9 mouse cellular contexts compared by ENCODE assay signal in genomic region chr11:69604347-69604746, GRCm38 (mm10). TPM values are rescaled to one million over a fixed set of nuclear protein-coding genes. Genes with fewer than 3 reads are reported as not detected.
DNase-seq lines count a peak whose midpoint lies in the region; ATAC-seq and TF ChIP-seq lines count a peak whose summit lies in the region.
"Had no signal": no experiment of that assay in that cellular context is flagged by ENCODE, and none has a peak within 500 bp of the region (broad histone marks: within the 10 kb centered on the region; RNA-seq: fewer than 3 reads in every experiment).

No protein-coding gene starts in this region.

- H3K27me3 ChIP-seq in heart, embryonic 12.5 days (replicated peaks): no peaks in the 10 kb centered on the region
- H3K27me3 ChIP-seq in G1E (ENCODE audit: insufficient read depth, low read length): no peaks in the 10 kb centered on the region
- no peaks in the 10 kb centered on the region for H3K27me3 ChIP-seq in forebrain, postnatal 0 days (ENCODE audit: insufficient read depth, low read length)
- peaks cover 2% of the 10 kb centered on the region; the same call in 1 of the 2 replicates for H3K27me3 ChIP-seq in liver, embryonic 16.5 days (ENCODE audit: control insufficient read depth, insufficient read depth, low read depth, low read length)
- peaks cover 6% of the 10 kb centered on the region; the same call in 1 of the 2 replicates for H3K27me3 ChIP-seq in thymus, adult 2 months (ENCODE audit: control insufficient read depth, insufficient read depth, low read length)

- peak overlapping the region; percentile 68; the same call in 1 of the 2 replicates for H3K27ac ChIP-seq in heart, embryonic 12.5 days (ENCODE audit: poor library complexity, severe bottlenecking)
- H3K27ac ChIP-seq in forebrain, postnatal 0 days (ENCODE audit: low read depth, low read length): peak overlapping the region; percentile 81
- H3K27ac ChIP-seq in liver, embryonic 16.5 days (ENCODE audit: low read length): no peak overlapping the region; the same call in 1 of the 2 replicates
- no peak overlapping the region for H3K27ac ChIP-seq in thymus, adult 2 months (ENCODE audit: control insufficient read depth, insufficient read depth, low read length)

- TF ChIP-seq CTCF in G1E (IDR thresholded peaks at IDR 0.05; ENCODE audit: low read depth, low read length): no peak
- no peak for TF ChIP-seq CTCF in forebrain, postnatal 0 days (IDR thresholded peaks at IDR 0.05; ENCODE audit: low read depth)
- no peak for TF ChIP-seq CTCF in thymus, adult 2 months (IDR thresholded peaks at IDR 0.05; ENCODE audit: borderline replicate concordance, control insufficient read depth, extremely low read depth, insufficient read depth, low read length, poor library complexity)

- TF ChIP-seq POLR2A in thymus, adult 2 months (IDR thresholded peaks at IDR 0.05; ENCODE audit: control insufficient read depth, extremely low read depth, insufficient read depth, low read length, poor library complexity): no peak

- H3K4me1 ChIP-seq in heart, embryonic 12.5 days (replicated peaks): peaks cover 66% of the 10 kb centered on the region
- H3K4me1 ChIP-seq in G1E (ENCODE audit: insufficient read depth, low read depth, low read length): peaks cover 93% of the 10 kb centered on the region
- peaks cover 15% of the 10 kb centered on the region for H3K4me1 ChIP-seq in forebrain, postnatal 0 days (ENCODE audit: insufficient read depth)
- peaks cover 70% of the 10 kb centered on the region for H3K4me1 ChIP-seq in liver, embryonic 16.5 days (ENCODE audit: control insufficient read depth, low read depth, low read length)
- H3K4me1 ChIP-seq in thymus, adult 2 months (replicated peaks; ENCODE audit: control insufficient read depth, insufficient read depth, low read length): peaks cover 17% of the 10 kb centered on the region

- ATAC-seq in heart, embryonic 12.5 days (ENCODE audit: insufficient number of reproducible peaks, low FRiP score): no peak
- no peak for ATAC-seq in G1E (ENCODE audit: extremely low read depth, insufficient number of reproducible peaks, low FRiP score, poor library complexity, severe bottlenecking)
- no peak; the same call in 1 of the 2 replicates for ATAC-seq in forebrain, postnatal 0 days
- no peak for ATAC-seq in liver, embryonic 16.5 days (ENCODE audit: low read depth)

- peak overlapping the region; percentile 59 for H3K4me3 ChIP-seq in heart, embryonic 12.5 days
- H3K4me3 ChIP-seq in G1E (ENCODE audit: low read depth, low read length): peak overlapping the region; percentile 80
- H3K4me3 ChIP-seq in forebrain, postnatal 0 days (ENCODE audit: low read depth, low read length): peak overlapping the region; percentile 48
- H3K4me3 ChIP-seq in liver, embryonic 16.5 days (ENCODE audit: low read depth, low read length): peak overlapping the region; percentile 76
- no peak overlapping the region for H3K4me3 ChIP-seq in thymus, adult 2 months (ENCODE audit: control insufficient read depth, insufficient read depth, low read length)

- H3K9ac ChIP-seq in heart, embryonic 12.5 days: peak overlapping the region; percentile 78; the same call in 1 of the 2 replicates
- peak overlapping the region; percentile 78 for H3K9ac ChIP-seq in forebrain, postnatal 0 days
- peak overlapping the region; percentile 85 for H3K9ac ChIP-seq in liver, embryonic 16.5 days (ENCODE audit: low read depth, low read length)

- DNase-seq in heart, adult 18-20 months: no peak
- no peak for DNase-seq in G1E (ENCODE audit: low spot score)
- no peak for DNase-seq in forebrain, postnatal 0 days
- DNase-seq in right cerebral cortex, postnatal 25 days: no peak
- no peak for DNase-seq in layer of hippocampus, adult 8-10 months (ENCODE audit: low spot score in 2 of 2)
- DNase-seq in thymus, adult 2 months: no peak
- DNase-seq: gastrocnemius, postnatal 36 days had no signal

- no peaks in the 10 kb centered on the region for H3K9me3 ChIP-seq in heart, embryonic 12.5 days (replicated peaks)
- H3K9me3 ChIP-seq in G1E (replicated peaks): no peaks in the 10 kb centered on the region
- no peaks in the 10 kb centered on the region for H3K9me3 ChIP-seq in forebrain, postnatal 0 days (ENCODE audit: low read length)
- H3K9me3 ChIP-seq in liver, embryonic 16.5 days (replicated peaks; ENCODE audit: control insufficient read depth, low read length): no peaks in the 10 kb centered on the region

- WGBS in heart, embryonic 12.5 days: 58% methylated on average over 3 of the region's 3 CpGs
- WGBS in forebrain, postnatal 0 days: 52% methylated on average over 3 of the region's 3 CpGs
- WGBS in liver, embryonic 16.5 days (ENCODE audit: insufficient replicate concordance): 66% methylated on average over 3 of the region's 3 CpGs
- 77% methylated on average over 3 of the region's 3 CpGs for WGBS in thymus, adult 2 months

- peak overlapping the region; percentile 100 for H3K4me2 ChIP-seq in heart, embryonic 12.5 days
- peak overlapping the region; percentile 94 for H3K4me2 ChIP-seq in forebrain, postnatal 0 days (ENCODE audit: low read depth)
- H3K4me2 ChIP-seq in liver, embryonic 16.5 days (ENCODE audit: low read depth, low read length): peak overlapping the region; percentile 100

- H3K36me3 ChIP-seq in heart, embryonic 12.5 days: no peaks in the 10 kb centered on the region
- H3K36me3 ChIP-seq in G1E (replicated peaks): peaks cover 40% of the 10 kb centered on the region
- H3K36me3 ChIP-seq in forebrain, postnatal 0 days (ENCODE audit: insufficient read depth): peaks cover 21% of the 10 kb centered on the region; the same call in 1 of the 2 replicates
- H3K36me3 ChIP-seq in liver, embryonic 16.5 days (ENCODE audit: control insufficient read depth, insufficient read depth): no peaks in the 10 kb centered on the region
- H3K36me3 ChIP-seq in thymus, adult 2 months (ENCODE audit: control insufficient read depth, insufficient read depth, low read length): no peaks in the 10 kb centered on the region

RNA-seq across cellular contexts. Expression of gene Atp1b2, which starts 1.4 kb away (rescaled TPM):
- polyA plus RNA-seq in heart, embryonic 12.5 days (2016; fragmentation: Nextera tagmentation; extraction: Ambion mirVana): 30.9 and 31.1 TPM in 2 replicates
- total RNA-seq in heart, adult 18-20 months (2021): 10 to 100 TPM; 15.2 to 16.4 TPM
- total RNA-seq in G1E (2014; fragmentation: Nextera tagmentation): 84.5 and 116 TPM in 2 replicates
- total RNA-seq in G1E (2017): 3.6 and 4.8 TPM in 2 replicates
- polyA plus RNA-seq in G1E (2012): 50.0 and 54.6 TPM in 2 replicates
- total RNA-seq in forebrain, postnatal 0 days (2014; rRNA removed): 38.9 and 74.0 TPM in 2 replicates
- polyA plus RNA-seq in forebrain, postnatal 0 days (2015; fragmentation: Nextera tagmentation; extraction: Ambion mirVana): 83.2 and 106 TPM in 2 replicates
- 11.2 and 12.6 TPM in 2 replicates for polyA plus RNA-seq in liver, embryonic 16.5 days (2015; fragmentation: Nextera tagmentation; extraction: Ambion mirVana)
- total RNA-seq in layer of hippocampus, adult 8-10 months (2022): 100 to 1,000 TPM; 386 to 493 (median 443) TPM
- 3.4 and 4.2 TPM in 2 replicates for polyA plus RNA-seq in thymus, adult 2 months (2012; rRNA removed)

RNA-seq across cellular contexts. Expression of gene Shbg, which starts 13.4 kb away (rescaled TPM):
- polyA plus RNA-seq in heart, embryonic 12.5 days (2016; fragmentation: Nextera tagmentation; extraction: Ambion mirVana): 0.13 and 0.82 TPM in 2 replicates
- total RNA-seq in heart, adult 18-20 months (2021): not detected
- total RNA-seq in G1E (2014; fragmentation: Nextera tagmentation): not detected in 2 replicates
- not detected in 2 replicates for total RNA-seq in G1E (2017)
- not detected in 2 replicates for polyA plus RNA-seq in G1E (2012)
- not detected in 2 replicates for total RNA-seq in forebrain, postnatal 0 days (2014; rRNA removed)
- polyA plus RNA-seq in forebrain, postnatal 0 days (2015; fragmentation: Nextera tagmentation; extraction: Ambion mirVana): not detected in 2 replicates
- 26.2 and 27.9 TPM in 2 replicates for polyA plus RNA-seq in liver, embryonic 16.5 days (2015; fragmentation: Nextera tagmentation; extraction: Ambion mirVana)
- under 1 TPM in 2 of 4 experiments, not detected in 2; 0.59 to 0.92 TPM for total RNA-seq in layer of hippocampus, adult 8-10 months (2022)
- polyA plus RNA-seq in thymus, adult 2 months (2012; rRNA removed): not detected in 2 replicates
- total RNA-seq: gastrocnemius, postnatal 36 days had no signal

RNA-seq across cellular contexts. Expression of gene Sat2, which starts 17.5 kb away (rescaled TPM):
- polyA plus RNA-seq in heart, embryonic 12.5 days (2016; fragmentation: Nextera tagmentation; extraction: Ambion mirVana): 16.5 and 17.4 TPM in 2 replicates
- total RNA-seq in heart, adult 18-20 months (2021): 1 to 10 TPM; 3.3 to 3.8 TPM
- total RNA-seq in G1E (2014; fragmentation: Nextera tagmentation): 2.4 and 7.3 TPM in 2 replicates
- 1.5 and 2.6 TPM in 2 replicates for total RNA-seq in G1E (2017)
- 0.09 TPM in 1 of 2 replicates, not detected in the other for polyA plus RNA-seq in G1E (2012)
- total RNA-seq in forebrain, postnatal 0 days (2014; rRNA removed): 8.6 and 18.9 TPM in 2 replicates
- 27.3 and 28.0 TPM in 2 replicates for polyA plus RNA-seq in forebrain, postnatal 0 days (2015; fragmentation: Nextera tagmentation; extraction: Ambion mirVana)
- polyA plus RNA-seq in liver, embryonic 16.5 days (2015; fragmentation: Nextera tagmentation; extraction: Ambion mirVana): 10.4 and 11.5 TPM in 2 replicates
- 10 to 100 TPM; 13.3 to 19.2 (median 14.8) TPM for total RNA-seq in layer of hippocampus, adult 8-10 months (2022)
- polyA plus RNA-seq in thymus, adult 2 months (2012; rRNA removed): 0.67 and 0.73 TPM in 2 replicates

RNA-seq across cellular contexts. Expression of gene Trp53, which starts 24.2 kb away (rescaled TPM):
- polyA plus RNA-seq in heart, embryonic 12.5 days (2016; fragmentation: Nextera tagmentation; extraction: Ambion mirVana): 76.0 and 79.1 TPM in 2 replicates
- 10 to 100 TPM; 15.0 to 15.5 TPM for total RNA-seq in heart, adult 18-20 months (2021)
- 228 and 271 TPM in 2 replicates for total RNA-seq in G1E (2014; fragmentation: Nextera tagmentation)
- 52.1 and 57.4 TPM in 2 replicates for total RNA-seq in G1E (2017)
- 141 and 175 TPM in 2 replicates for polyA plus RNA-seq in G1E (2012)
- 40.1 and 43.1 TPM in 2 replicates for total RNA-seq in forebrain, postnatal 0 days (2014; rRNA removed)
- polyA plus RNA-seq in forebrain, postnatal 0 days (2015; fragmentation: Nextera tagmentation; extraction: Ambion mirVana): 52.4 and 59.8 TPM in 2 replicates
- polyA plus RNA-seq in liver, embryonic 16.5 days (2015; fragmentation: Nextera tagmentation; extraction: Ambion mirVana): 55.5 and 55.8 TPM in 2 replicates
- 10 to 100 TPM; 27.7 to 36.7 (median 33.7) TPM for total RNA-seq in layer of hippocampus, adult 8-10 months (2022)
- polyA plus RNA-seq in thymus, adult 2 months (2012; rRNA removed): 266 and 303 TPM in 2 replicates

RNA-seq across cellular contexts. Expression of gene Wrap53, which starts 24.3 kb away (rescaled TPM):
- 18.7 and 19.5 TPM in 2 replicates for polyA plus RNA-seq in heart, embryonic 12.5 days (2016; fragmentation: Nextera tagmentation; extraction: Ambion mirVana)
- total RNA-seq in heart, adult 18-20 months (2021): 1 to 10 TPM; 5.0 to 5.4 TPM
- total RNA-seq in G1E (2014; fragmentation: Nextera tagmentation): 20.5 and 26.1 TPM in 2 replicates
- total RNA-seq in G1E (2017): 9.6 and 9.8 TPM in 2 replicates
- 15.7 and 22.0 TPM in 2 replicates for polyA plus RNA-seq in G1E (2012)
- total RNA-seq in forebrain, postnatal 0 days (2014; rRNA removed): 10.5 and 13.1 TPM in 2 replicates
- polyA plus RNA-seq in forebrain, postnatal 0 days (2015; fragmentation: Nextera tagmentation; extraction: Ambion mirVana): 14.6 and 17.3 TPM in 2 replicates
- polyA plus RNA-seq in liver, embryonic 16.5 days (2015; fragmentation: Nextera tagmentation; extraction: Ambion mirVana): 14.6 and 15.5 TPM in 2 replicates
- total RNA-seq in layer of hippocampus, adult 8-10 months (2022): 10 to 100 TPM; 12.2 to 17.8 (median 12.3) TPM
- polyA plus RNA-seq in thymus, adult 2 months (2012; rRNA removed): 41.2 and 48.5 TPM in 2 replicates

Comparison
In these comparisons a context has a peak if more than half of its experiments do, and no peak if none do; other contexts are left out.
1. H3K27ac ChIP-seq: peak in heart, embryonic 12.5 days (single experiment) and forebrain, postnatal 0 days (single experiment); none in liver, embryonic 16.5 days (single experiment) and thymus, adult 2 months (single experiment).
2. RNA of gene Shbg, which starts 13.4 kb away (polyA plus RNA-seq): 26.2 to 27.9 TPM in liver, embryonic 16.5 days; 0.13 to 0.82 TPM in heart, embryonic 12.5 days, not detected in forebrain, postnatal 0 days, not detected in thymus, adult 2 months and not detected in G1E; every median in the first group is over 10 times any median in the second.
3. Peak in every context shown above with its lines, with median percentiles within 50 percentile points of each other: H3K4me2 ChIP-seq and H3K9ac ChIP-seq.